Mouse (Mus musculus) fibroblast of lung, adult 2 months (primary cell): ENCODE measurements at regions not wholly inside any gene's neighbourhood (a gene's known extent, or its start where the extent isn't known, plus 50 kb on each side); places are given as distances from the start of the nearest gene placed in this dataset.

Experiments used
- DNase-seq: peaks from one replicate; pipeline ENCODE4 v3.0.0-alpha.2; 2011; ENCODE audit warnings: low read depth

GRCm38 (mm10) chr16:30160399-30160798, 96.2 kb downstream of the Hes1 start:
- no peak for DNase-seq

DNA sequence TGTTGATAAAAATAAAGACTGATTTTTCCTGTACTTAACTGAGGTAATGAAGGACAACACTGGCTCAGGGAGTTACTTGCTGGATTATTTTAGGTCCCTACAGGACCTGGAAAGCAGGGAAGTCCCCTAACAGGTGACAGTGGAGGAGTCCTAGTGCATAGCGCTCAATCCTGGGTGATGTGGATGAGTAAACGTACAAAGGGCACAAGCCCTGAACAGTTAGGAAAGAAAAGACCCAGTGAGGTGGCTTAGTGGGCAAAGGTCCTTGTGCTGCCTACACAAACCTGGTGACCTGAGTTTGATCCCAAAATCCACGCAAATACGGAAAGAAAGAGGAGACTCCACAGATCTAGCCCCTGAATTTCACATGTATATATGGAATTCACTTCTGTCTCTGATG, 99.1 kb downstream of the Hes1 start:
- no peak for DNase-seq

- DNase-seq, result no peak
Observed at GRCm38 (mm10) chr16:30165667-30166180, 101.5 kb downstream of the Hes1 start.

DNA sequence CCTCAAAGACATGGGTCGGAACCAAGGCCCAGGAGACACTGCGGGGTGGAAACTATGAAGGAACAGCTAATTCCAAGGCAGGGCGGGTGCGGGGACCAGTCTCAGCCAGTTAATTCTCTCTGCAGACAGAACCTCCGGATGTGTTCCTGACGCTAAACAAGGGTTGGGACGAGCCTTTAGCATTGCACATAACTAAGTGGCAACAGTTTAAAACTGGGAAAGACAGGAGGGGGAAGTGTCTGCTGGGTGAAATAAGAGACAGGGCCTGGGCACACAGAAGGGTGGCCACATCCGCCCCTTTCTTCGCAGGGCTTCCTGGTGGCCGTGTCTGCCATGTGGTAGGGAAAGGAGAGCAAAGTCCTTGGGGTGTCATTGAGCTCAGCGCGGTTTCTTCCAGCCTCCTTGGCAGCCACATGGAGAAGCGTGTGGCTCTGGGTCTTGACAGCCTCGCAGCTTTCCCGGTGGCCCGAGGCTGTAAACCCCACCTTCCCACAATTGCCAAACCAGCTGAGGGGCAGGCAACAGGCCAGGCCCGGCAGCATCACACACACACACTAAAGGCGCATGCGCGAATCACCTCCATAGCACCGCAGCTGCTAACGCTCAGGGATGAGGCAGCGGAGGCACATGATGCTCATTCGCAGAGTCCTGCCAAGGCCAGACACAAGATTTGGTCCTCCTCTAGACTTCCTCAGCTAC, 95.8 kb downstream of the Cpn2 start:
- DNase-seq, result peak; percentile 66

- no peak for DNase-seq
Observed at GRCm38 (mm10) chr16:30172136-30172731, 95.1 kb downstream of the Cpn2 start.

DNA sequence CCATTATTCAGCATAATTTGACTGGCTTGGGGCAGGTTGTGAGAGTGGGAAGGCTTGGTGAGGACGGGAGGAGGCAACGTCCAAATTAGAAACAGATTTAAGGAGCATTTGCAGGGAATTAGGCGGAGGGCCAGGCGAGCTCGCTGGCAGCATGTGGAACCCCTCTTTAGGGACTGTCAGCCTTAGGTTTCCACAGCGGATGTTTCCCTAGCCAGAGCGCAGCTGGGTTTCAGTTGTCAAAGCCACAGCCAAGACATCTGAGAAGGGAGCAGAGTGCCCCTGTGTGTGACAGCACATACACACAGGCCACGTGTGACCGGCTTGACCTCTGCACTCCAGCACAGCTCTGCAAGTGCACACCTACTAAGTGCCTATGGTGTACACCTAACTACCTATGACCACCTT, 94.5 kb downstream of the Cpn2 start:
- peak; percentile 56 for DNase-seq

DNA sequence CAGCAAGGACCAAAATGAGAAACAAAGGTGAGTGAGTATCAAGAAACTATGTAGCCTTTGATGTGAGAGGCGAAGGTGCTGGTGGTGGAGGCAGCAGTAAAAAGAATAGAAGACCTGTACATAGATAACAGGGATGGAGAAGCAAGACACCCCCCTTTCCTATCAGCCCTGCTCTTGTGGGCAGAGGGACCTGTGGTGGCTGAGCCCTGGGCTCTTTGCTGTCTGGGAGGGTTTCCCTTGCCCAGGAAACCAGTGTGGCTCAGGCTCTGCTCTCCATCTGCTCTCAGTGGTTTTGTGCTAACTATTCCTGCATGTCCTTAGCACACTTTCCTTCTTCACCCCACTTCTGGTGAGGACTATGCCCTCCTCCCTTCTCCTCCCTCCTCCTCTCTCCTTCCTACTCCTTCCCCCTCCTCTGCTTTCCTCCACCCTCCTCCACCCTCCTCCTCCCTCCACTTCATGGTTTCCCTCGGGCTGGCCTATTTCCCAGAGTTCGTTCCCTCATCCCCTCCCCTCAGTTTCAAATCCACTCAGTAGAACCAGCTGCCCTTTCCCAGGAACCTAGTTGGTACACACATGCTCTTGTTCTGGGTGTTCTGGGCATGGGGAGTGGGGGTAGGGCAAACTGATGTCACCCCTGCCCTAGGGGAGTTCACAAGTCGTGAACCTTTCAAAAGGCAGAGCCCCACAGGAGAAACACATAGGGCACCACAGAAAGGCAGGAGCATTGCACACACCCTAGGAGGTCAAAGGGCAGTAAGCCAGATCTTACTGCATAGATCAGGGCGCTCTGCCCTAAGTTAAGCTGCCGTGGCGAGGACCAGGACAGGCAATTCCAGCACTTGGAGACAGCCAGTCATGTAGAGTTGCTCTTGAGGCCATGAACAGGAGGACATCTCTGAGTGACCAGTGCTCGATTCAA, 93.1 kb downstream of the Cpn2 start:
- DNase-seq, result peak; percentile 58

DNA sequence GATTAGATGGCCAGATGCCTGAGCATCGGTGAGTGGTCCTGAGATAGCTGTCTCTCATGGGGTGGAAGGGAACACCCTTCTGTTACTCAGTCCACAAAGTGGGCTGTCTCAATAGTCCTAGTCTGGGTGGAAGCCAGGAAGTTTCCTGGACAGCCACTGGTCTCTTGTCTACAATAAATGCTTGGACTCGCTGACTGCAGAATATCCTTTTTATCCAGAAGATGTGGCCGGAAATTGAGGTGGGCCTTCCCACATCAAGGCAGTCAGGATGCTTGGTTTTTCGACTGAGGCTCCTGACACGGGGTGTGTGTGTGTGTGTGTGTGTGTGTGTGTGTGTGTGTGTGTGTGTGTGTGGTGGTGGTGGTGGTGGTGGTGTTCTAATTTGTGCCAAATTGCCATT, 91.0 kb downstream of the Cpn2 start:
- no peak for DNase-seq

GRCm38 (mm10) chr16:30177769-30178168, 89.5 kb downstream of the Cpn2 start:
- DNase-seq, result no peak

- DNase-seq, result no peak
Observed at GRCm38 (mm10) chr16:30178596-30178995, 88.7 kb downstream of the Cpn2 start.

- no peak for DNase-seq
Observed at GRCm38 (mm10) chr16:30179504-30179976, 87.8 kb downstream of the Cpn2 start.

- no peak for DNase-seq
Observed at GRCm38 (mm10) chr16:30181116-30181515, 86.2 kb downstream of the Cpn2 start.

- DNase-seq, result peak; percentile 95
Observed at GRCm38 (mm10) chr16:30184591-30185265, 82.6 kb downstream of the Cpn2 start.

- peak; percentile 36 for DNase-seq
Observed at GRCm38 (mm10) chr16:30185707-30186106, 81.6 kb downstream of the Cpn2 start.

DNA sequence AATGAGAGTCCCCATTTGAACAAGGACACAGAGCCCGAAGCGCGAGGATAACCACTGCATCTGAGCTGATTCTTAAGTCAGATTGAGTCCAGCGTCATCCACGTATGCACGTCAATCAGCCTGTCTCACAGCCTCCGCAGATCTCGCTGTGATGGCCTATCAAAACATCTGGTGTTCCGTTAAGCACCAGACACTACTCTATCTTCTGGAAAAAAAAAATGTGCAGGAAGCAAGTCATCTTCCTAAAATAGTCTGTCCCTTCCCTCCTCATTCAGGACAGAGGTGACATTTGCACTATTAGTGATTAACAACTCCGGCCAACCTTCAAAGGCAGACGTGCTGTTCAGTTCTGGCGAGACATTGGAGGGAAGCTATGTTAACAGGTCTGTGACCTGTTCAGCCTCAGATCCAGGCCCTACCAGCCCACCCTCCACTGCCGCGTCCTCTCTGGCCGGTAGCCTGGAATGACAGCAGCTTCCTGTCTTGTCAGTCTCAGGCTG, 81.0 kb downstream of the Cpn2 start:
- no peak for DNase-seq

DNA sequence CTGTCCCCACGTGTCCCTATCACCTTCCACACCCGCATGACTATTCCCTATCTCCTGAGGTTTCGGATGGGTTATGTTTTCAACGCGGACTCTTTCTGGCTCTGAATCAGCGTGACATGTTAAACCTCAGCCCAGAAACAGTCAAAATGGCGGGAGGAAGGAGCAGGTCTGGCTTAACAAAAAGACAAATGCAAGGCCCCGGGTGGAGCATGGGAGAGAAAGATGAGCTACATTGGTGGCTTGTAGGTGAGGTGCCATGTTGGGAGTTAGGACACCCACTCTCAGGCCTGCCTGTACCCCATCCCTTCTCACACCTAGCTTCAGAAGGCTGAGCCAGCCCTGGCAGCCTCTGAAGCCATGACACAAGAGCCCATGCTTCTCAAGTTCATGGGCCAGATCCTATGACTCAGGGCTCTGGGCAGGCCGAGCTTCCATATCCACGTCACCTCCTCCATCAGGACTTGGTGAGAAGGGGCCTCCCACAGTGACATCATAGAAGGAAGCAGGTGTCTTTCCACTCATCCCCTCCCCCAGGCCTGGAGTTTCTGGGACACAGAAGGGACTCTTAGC, 80.5 kb downstream of the Cpn2 start:
- DNase-seq, result peak; percentile 84

GRCm38 (mm10) chr16:30187400-30187799, 79.9 kb downstream of the Cpn2 start:
- DNase-seq, result no peak

DNA sequence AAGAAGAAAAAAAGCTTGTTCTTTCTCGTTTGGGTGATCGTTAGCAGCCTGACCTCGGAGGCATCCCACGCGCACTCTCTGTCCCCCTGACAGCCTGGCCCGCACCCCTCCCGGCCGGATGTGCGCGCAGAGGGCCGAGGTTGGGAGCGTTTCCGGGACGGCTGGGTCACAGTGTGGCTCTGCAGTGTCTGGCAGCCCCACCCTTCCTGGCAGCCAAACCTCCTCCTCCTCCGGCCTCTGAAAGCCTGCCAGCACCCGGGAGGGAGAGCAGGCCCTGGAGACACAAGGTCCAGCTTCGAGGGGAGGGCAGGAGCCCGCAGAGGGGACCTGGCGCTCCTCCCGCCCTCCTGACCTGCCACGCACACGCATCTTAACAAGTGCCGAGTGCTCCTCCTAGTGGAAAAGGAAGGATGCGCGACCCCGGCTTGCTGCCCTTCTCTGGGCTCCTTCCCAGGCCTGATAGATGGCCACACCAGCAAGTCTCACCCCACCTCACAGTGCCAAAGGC, 79.3 kb downstream of the Cpn2 start:
- peak; percentile 98 for DNase-seq

- peak; percentile 95 for DNase-seq
Observed at GRCm38 (mm10) chr16:30188769-30189430, 78.4 kb downstream of the Cpn2 start.

DNA sequence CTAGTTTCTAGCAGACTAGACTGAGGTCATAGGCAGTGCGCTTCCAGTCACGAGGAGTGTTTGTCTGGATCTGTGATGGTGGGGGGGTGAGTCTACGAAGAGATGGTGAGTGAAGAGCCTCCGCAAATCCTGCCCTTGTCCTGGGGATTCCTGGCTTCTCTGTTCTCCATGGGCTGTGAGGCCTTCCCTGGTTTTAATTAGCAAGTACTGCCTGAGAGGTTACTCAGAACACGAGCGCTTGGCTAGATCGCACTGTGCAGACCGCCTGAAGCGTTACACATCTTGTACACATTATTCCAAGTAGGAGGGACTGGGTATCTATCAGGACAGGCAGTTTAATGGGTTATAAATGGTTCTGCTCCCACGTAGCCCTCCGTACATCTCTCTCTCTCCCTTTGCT, 76.9 kb downstream of the Cpn2 start:
- DNase-seq, result peak; percentile 53
